Mouse (Mus musculus) ovary, postnatal 36 days (tissue): ENCODE measurements around the gene Ankrd17.

Experiments
- DNase-seq: peaks from one replicate; pipeline ENCODE4 v3.0.0; 2022; ENCODE audit warnings: low spot score, mixed read lengths

Ankrd17 gene

GRCm38 (mm10) chr5:90366121-90367066 is at the start of gene Ankrd17:
Ankrd17 (minus strand) TSS chr5:90366577.
- peak; percentile 90 for DNase-seq

GRCm38 (mm10) chr5:90414925-90415295 is 48.5 kb upstream of the Ankrd17 start:
- no peak for DNase-seq

- no peak for DNase-seq
Observed at GRCm38 (mm10) chr5:90414142-90414924, 48.0 kb upstream of the Ankrd17 start.

- DNase-seq: peak; percentile 24
Observed at GRCm38 (mm10) chr5:90405210-90405609, 38.8 kb upstream of the Ankrd17 start.

GRCm38 (mm10) chr5:90396817-90397216 is 30.4 kb upstream of the Ankrd17 start:
- DNase-seq: no peak

- no peak for DNase-seq
Observed at GRCm38 (mm10) chr5:90394322-90394721, 27.9 kb upstream of the Ankrd17 start.

GRCm38 (mm10) chr5:90393764-90394163 is 27.4 kb upstream of the Ankrd17 start:
- DNase-seq: no peak

- DNase-seq: no peak
Observed at GRCm38 (mm10) chr5:90383080-90383479, 16.7 kb upstream of the Ankrd17 start.

- no peak for DNase-seq
Observed at GRCm38 (mm10) chr5:90381458-90381857, 15.1 kb upstream of the Ankrd17 start.

- no peak for DNase-seq
Observed at GRCm38 (mm10) chr5:90373708-90374107, 7.3 kb upstream of the Ankrd17 start.

GRCm38 (mm10) chr5:90370401-90370800 is 4.0 kb upstream of the Ankrd17 start:
- DNase-seq: no peak

GRCm38 (mm10) chr5:90367067-90367303 is 608 bp upstream of the Ankrd17 start, which contains the start of gene Gm9958:
Gm9958 (plus strand) TSS chr5:90367204.
- no peak for DNase-seq

GRCm38 (mm10) chr5:90365141-90365951 is 1.0 kb downstream of the Ankrd17 start:
- DNase-seq: peak; percentile 53

GRCm38 (mm10) chr5:90364526-90364925 is 1.9 kb downstream of the Ankrd17 start:
- DNase-seq: peak; percentile 20

GRCm38 (mm10) chr5:90355824-90356223 is 10.6 kb downstream of the Ankrd17 start:
- DNase-seq: no peak

- DNase-seq: no peak
Observed at GRCm38 (mm10) chr5:90353552-90354317, 12.6 kb downstream of the Ankrd17 start.

GRCm38 (mm10) chr5:90346877-90347276 is 19.5 kb downstream of the Ankrd17 start:
- no peak for DNase-seq

GRCm38 (mm10) chr5:90340847-90341246 is 25.5 kb downstream of the Ankrd17 start:
- no peak for DNase-seq

GRCm38 (mm10) chr5:90339953-90340343 is 26.4 kb downstream of the Ankrd17 start:
- no peak for DNase-seq

GRCm38 (mm10) chr5:90339129-90339952 is 27.0 kb downstream of the Ankrd17 start:
- peak; percentile 40 for DNase-seq
